8 mouse cellular contexts compared by ENCODE assay signal in the genomic region with DNA sequence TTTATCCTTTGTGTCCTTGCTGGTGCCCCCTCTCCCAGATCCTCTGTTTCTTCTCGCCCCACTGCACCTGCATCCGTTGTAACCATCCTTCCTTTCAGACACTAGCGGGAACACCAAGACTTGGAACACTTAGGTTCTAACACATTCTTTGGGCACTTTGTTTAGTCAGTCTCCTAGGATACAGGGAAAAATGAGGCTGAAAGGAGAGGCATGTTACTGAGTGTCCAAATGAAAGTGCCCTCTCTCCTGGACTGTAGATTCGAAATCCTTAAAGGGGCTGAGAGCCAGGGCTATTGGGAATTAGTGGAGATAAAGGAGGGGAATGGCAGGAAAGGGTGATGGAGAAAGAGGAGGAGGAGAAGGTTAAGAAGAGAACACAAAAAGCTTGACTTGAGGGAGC. TPM values are rescaled to one million over a fixed set of nuclear protein-coding genes. Genes with fewer than 3 reads are reported as not detected.
DNase-seq lines count a peak whose midpoint lies in the region; ATAC-seq and TF ChIP-seq lines count a peak whose summit lies in the region.

A gene (minus strand): TSS at position 101 of the 400 bp plus-strand sequence.

- TF ChIP-seq CTCF in kidney, postnatal 0 days (IDR thresholded peaks at IDR 0.05; ENCODE audit: low read depth), result no peak

- no peaks in the 10 kb centered on the region for H3K36me3 ChIP-seq in kidney, postnatal 0 days (ENCODE audit: insufficient read depth, low read length)
- no peaks in the 10 kb centered on the region for H3K36me3 ChIP-seq in liver, embryonic 13.5 days

- peak within 1 kb of the TSS; percentile 38 for H3K4me2 ChIP-seq in kidney, postnatal 0 days (ENCODE audit: low read length)
- no peak within 1 kb of the TSS for H3K4me2 ChIP-seq in liver, embryonic 13.5 days

- no peaks in the 10 kb centered on the region for H3K4me1 ChIP-seq in kidney, postnatal 0 days (replicated peaks; ENCODE audit: insufficient read depth, low read length)
- H3K4me1 ChIP-seq in liver, embryonic 13.5 days (replicated peaks), result no peaks in the 10 kb centered on the region

- DNase-seq in kidney, postnatal 0 days (ENCODE audit: low spot score), result no peak
- no peak for DNase-seq in kidney, postnatal 10 days
- no peak for DNase-seq in adrenal gland, postnatal 36 days
- no peak for DNase-seq in heart, postnatal 4 days
- no peak for DNase-seq in liver, embryonic 13.5 days
- DNase-seq in cerebellum, adult 9-11 months, result no peak
- no peak for DNase-seq in lung, postnatal 4 days
- no peak for DNase-seq in cerebellum, postnatal 25 days

- no peak within 1 kb of the TSS for H3K9ac ChIP-seq in kidney, postnatal 0 days (ENCODE audit: low read depth, low read length)
- H3K9ac ChIP-seq in liver, embryonic 13.5 days, result no peak within 1 kb of the TSS

- H3K27me3 ChIP-seq in kidney, postnatal 0 days (ENCODE audit: insufficient read depth, low read length), result no peaks in the 10 kb centered on the region
- peaks cover 20% of the 10 kb centered on the region for H3K27me3 ChIP-seq in liver, embryonic 13.5 days

- no peaks in the 10 kb centered on the region for H3K9me3 ChIP-seq in kidney, postnatal 0 days (replicated peaks; ENCODE audit: low read length)
- no peaks in the 10 kb centered on the region for H3K9me3 ChIP-seq in liver, embryonic 13.5 days (replicated peaks)

- H3K27ac ChIP-seq in kidney, postnatal 0 days, result no peak within 1 kb of the TSS
- H3K27ac ChIP-seq in liver, embryonic 13.5 days, result no peak within 1 kb of the TSS

- H3K4me3 ChIP-seq in kidney, postnatal 0 days (replicated peaks; ENCODE audit: low read depth, low read length), result no peak within 1 kb of the TSS
- H3K4me3 ChIP-seq in liver, embryonic 13.5 days (replicated peaks), result no peak within 1 kb of the TSS

- no peak for ATAC-seq in kidney, postnatal 0 days (replicated peaks; ENCODE audit: low FRiP score, low read depth)
- no peak for ATAC-seq in liver, embryonic 13.5 days (ENCODE audit: low read depth)

- 83% methylated on average over 4 of the region's 4 CpGs for WGBS in kidney, postnatal 0 days
- 60% methylated on average over 4 of the region's 4 CpGs for WGBS in liver, embryonic 13.5 days (ENCODE audit: insufficient replicate concordance)

RNA-seq across cellular contexts. Expression of the gene that starts here (rescaled TPM):
- 17.4 and 20.2 TPM in 2 replicates for polyA plus RNA-seq in kidney, postnatal 0 days (2015; fragmentation: Nextera tagmentation; extraction: Ambion mirVana)
- total RNA-seq in adrenal gland, postnatal 36 days (2021), result 10 to 100 TPM; 19.7 to 23.9 TPM
- 10 to 100 TPM; 22.2 to 26.0 TPM for total RNA-seq in heart, postnatal 4 days (2021)
- 13.6 and 16.6 TPM in 2 replicates for polyA plus RNA-seq in liver, embryonic 13.5 days (2015; fragmentation: Nextera tagmentation; extraction: Ambion mirVana)
